Mouse (Mus musculus) kidney, postnatal 10 days (tissue): ENCODE measurements around the gene Flna.
"Not testable (repeated sequence)": the region's sequence is repeated elsewhere in the genome, so short reads cannot be mapped to it uniquely, and the experiment has no call there.

Experiments used
- DNase-seq: peaks from one replicate; pipeline ENCODE4 v3.0.0; 2021; ENCODE audit warnings: mixed read lengths

The Flna gene

DNA sequence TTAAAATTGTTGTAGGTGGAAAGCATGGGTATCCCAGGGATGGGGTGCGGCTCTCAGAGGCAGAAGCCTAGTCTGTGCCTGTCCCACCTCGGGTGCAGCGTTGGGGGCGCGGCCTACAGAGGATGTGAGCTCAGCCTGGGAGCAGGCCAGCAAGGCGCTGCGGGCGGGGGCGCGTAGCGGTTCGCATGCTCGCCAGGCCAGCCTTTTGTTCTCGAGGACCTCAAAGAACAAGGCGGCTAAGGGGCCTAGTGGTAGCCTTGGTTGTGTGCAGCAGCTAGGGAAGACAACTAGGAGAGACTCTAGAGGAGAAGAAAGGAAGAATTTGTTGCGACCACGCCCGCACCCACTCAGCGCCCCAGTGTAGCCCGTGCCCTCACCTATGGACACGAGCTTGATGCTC is 3.9 kb downstream of the Flna start:
- peak; percentile 90 for DNase-seq

DNA sequence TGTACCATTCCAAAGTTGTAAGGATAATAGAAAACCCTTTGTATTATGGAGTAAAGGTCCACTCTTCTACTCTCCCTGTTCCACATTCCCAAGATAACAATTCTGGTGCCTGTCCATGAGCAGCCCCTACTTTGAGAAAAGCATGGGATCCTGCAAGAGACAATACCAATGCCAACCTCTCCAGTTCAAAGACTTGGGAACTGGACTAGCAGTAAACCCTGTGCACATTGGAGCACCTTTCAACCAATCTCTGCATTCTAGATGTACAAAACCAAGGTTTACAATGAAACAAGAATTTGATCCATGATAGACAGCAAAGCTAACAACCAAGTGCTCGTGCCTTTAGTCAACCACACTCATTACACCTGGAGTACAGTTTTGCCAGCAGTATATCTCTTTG is 4.5 kb downstream of the Flna start:
- no peak for DNase-seq

DNA sequence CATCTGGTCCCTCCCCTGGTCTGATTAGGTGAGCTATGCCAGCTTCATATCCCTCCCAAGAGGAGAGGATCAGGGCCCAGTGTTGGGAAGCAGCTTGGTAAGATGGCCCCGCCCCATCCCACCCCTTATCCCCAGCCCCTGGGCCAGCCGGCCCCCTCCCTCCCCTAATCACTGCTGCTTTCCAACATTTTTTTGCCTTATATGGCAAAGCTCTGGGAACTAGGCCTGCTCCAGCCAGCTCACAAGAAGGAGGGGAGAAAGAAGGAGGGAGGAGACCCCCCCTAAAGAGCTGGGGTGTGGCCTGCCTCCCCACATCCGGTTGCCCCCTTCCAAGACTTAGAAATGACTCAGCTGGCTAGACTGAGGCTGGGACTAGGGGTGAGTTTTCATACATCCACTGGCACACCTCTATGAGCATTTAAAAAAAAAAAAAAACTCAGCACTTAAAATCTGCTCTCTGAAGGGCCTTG is 5.0 kb downstream of the Flna start:
- DNase-seq = peak; percentile 74

DNA sequence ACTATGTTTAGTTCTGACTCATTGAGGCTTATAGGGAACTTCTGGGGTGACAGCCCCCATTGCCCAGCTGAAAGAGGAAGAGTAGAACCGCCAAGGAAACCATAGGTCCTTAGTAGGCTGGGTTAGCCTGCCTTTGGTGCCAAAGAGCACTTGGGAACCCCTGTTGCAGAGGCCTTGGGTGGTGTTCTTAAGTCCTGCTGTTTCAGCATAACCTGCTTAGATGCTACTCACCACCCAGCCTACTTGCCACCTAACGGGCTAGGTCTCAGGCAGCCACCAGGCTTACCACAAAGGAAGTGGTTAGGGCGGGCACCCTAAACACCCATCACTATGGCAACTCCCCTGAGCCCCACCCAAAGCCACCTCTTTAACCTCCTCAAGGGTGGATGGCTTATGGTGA is 5.8 kb downstream of the Flna start:
- DNase-seq = no peak

DNA sequence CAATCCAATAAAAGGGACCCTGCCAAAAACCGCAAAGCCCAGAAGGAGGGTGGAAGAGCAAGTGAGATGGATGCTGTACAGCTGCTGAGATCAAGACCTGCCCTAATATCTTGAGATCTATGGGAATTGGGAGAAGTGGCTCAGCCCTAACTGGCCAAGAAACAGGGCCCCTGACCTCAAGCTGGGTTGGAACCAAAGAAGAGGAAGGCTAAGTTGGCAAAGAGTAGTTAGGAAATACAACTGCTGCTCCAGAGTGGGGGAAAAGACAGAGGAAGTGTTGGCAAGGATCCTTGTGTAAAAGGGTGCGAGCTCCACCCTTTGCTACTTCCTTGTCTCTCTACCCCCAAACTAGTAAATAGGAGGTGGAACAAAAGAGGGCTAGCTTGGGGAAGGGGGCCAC is 6.2 kb downstream of the Flna start:
- peak; percentile 52 for DNase-seq

DNA sequence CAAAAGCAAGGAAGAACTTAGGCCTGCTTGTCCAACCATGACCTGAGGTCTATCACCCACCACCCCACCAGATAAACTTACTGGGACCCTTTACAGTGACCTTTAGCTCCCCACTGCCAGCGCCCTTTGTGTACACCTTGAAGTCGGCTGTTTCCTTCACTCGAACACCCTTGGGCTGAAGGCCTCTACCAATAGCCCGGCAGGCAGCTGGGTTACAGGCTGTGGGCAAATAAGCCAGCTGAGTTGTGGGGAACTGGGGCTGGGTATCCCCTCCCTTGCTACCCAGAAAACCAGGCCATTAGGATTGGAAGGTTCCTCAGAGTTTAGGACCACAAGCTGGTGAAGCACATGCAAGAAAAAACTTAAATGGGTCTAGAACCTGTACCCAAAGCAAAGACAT is 9.3 kb downstream of the Flna start:
- DNase-seq = no peak

DNA sequence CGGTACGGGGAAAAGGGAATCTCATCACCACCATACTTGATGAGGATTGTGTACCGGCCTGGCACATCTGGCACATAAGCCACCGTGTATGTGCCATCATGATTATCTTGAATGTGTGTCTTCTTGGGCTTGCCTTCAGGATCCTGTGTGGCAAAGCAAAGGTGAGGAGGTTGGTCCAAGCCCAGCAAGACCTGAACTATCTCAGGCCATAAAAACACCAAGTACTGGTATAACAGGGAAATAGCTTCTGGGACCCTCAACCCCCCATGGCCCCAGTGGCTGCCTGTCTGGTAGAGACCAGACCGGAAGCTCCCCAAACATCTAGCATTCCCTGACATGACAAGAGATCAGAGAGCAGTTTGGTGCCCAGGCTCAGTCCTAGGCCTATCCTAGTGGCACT is 16.4 kb downstream of the Flna start:
- no peak for DNase-seq

DNA sequence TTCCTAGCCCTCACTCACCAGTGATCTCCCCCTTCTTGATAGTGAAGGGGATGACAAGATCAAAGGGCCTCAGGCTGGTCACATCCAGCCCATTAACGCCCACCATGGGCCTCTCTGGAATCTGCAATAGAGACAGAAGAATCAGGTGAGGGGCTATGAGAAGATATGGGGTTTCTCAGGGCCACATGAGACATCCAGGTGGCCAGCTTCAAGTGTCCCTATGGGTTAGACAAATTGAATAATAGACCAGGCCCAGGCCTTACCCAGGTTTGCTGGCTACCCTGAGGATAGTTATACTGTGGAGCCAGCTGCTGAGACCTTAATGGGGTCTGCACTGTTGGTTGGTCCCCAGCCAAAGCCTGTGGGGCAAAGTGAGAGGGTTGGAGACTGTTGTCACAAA is 19.6 kb downstream of the Flna start:
- DNase-seq = no peak

DNA sequence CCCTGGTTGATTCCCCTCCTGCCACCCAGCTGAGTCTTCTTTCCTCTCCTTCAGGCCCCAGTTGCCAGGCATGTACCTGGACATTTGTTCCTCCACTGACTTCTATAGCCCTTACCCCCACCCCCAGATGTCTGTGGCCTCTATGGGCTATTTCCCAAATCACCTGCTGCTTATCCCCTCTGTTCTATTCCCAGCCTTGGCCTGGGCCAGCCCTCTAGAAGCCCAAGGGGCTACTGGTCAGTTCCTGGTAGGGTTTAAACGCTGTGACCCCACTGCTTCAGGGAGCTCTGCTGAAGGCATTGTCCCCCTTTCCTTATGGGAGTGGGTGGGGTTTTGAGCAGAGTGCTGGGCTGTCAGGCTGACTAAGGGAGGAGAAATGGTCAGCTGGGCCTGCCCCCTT is 29.5 kb downstream of the Flna start:
- not testable (repeated sequence) for DNase-seq

DNA sequence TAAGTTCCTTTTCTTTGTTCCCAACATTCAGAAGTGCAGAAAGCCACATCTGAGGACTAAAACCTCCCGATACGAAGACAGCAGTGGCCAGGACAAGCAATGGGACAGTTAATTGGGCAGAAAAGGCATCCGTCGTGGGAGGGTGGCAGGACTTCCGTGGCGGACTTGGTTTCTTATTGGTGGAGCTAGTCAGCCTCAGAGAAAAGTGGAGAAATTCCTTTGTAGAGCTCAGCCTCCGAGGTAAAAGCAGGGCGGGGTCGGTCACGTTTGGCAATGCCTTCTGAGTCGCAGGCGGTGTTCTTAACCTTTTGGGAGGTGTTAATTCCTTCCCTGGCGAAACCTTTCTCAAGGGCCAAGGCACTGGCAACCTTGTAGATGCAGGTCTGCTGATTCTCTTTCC is 30.2 kb downstream of the Flna start:
- no peak for DNase-seq

DNA sequence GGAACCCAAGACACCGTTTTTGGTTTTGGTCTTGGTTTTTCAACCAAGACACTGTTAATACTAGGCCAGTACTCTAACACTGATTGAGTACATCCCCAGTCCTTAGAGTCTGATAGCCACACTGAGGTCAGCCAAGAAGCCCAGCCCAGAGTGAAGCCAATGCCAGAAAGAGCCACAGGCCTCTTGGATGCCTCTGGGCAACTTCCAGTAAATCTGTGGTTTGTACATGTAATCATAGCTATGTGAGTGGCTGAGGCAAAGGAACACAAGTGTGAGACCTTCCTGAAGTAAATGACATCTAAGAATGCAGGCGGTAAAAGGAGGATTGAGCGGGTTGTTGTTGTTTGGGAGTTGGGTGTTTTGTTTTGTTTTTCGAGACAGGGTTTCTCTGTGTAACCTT is 31.1 kb downstream of the Flna start:
- DNase-seq = no peak

DNA sequence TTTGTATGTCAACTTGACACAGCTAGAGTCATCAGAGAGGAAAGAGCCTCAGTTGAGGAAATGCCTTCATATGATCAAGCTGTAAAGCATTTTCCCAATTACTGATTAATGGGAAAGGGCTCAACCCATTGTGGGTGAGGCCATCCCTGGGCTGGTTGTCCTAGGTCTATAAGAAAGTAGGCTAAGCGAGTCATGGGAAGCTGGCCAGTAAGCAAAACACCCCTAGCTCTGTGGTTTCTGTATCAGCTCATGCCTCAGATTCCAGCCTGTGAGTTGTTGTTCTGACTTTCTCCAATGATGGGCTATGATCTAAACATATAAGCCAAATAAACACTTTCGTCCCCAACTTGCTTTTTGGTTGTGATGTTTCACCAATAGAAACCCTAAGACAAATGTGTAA is 46.1 kb downstream of the Flna start:
- no peak for DNase-seq

DNA sequence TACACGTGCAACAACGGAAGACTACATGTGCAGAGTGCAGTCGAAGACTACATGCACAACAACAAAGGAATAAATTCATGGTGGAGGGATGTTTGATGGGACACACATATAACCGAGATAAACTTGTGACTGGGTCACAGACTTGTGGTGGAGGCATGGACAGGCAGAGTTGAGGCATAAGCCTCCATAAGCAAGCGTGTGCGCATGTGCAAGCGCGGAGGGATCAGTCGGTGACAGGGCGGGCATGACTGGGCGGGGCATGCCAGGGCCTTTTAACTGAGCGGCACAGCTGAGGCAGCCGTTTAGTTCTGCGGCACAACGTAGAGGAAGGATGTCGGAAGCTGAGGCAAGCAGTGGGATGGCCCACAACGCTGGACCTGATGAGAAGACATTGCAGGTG is 72.7 kb downstream of the Flna start, which contains the start of gene Tktl1:
Gene Tktl1 (plus strand): TSS at position 301 of the 400 bp plus-strand sequence.
- DNase-seq = no peak
